Mouse (Mus musculus): ENCODE data around the gene Smim24. TPM values are rescaled to one million over a fixed set of nuclear protein-coding genes. Genes with fewer than 3 reads are reported as not detected.
A peak's percentile ranks its signal among the peaks of the same experiment; 100 is the strongest.

Gene Smim24
- polyA plus RNA-seq, 1 experiment from 2014 or later, result 1.5 TPM

- H3K4me1 ChIP-seq (ENCODE audit: control insufficient read depth, insufficient read depth, low read length), result peaks cover 40% of the 10 kb centered on the region
These were observed 22.3 kb downstream of the Smim24 start for GRCm38 (mm10) chr10:81415146-81415545.

GRCm38 (mm10) chr10:81415549-81416310, 22.9 kb downstream of the Smim24 start:
- Histone ChIP-seq H3K4me1 (ENCODE audit: control insufficient read depth, insufficient read depth, low read length) (peaks cover 40% of the 10 kb centered on the region), H3K4me2 (ENCODE audit: low read length) (no peak overlapping the region), H3K9me3 (replicated peaks; ENCODE audit: control insufficient read depth, low read length) (no peaks in the 10 kb centered on the region), H3K36me3 (ENCODE audit: control insufficient read depth, insufficient read depth, low read length) (peaks cover 15% of the 10 kb centered on the region), H3K9ac (ENCODE audit: low read length) (no peak overlapping the region), H3K27ac (ENCODE audit: low read depth, low read length) (peak overlapping the region; percentile 90; the same call in 1 of the 2 replicates), H3K27me3 (replicated peaks; ENCODE audit: control insufficient read depth, insufficient read depth, low read length) (no peaks in the 10 kb centered on the region), H3K4me3 (ENCODE audit: low read depth, low read length) (no peak overlapping the region)
- ATAC-seq, result no peak
- 66% methylated on average over 17 of the region's 17 CpGs for WGBS
- no peak for DNase-seq (ENCODE audit: low spot score)

More at GRCm38 (mm10) chr10:81415146-81415545, 22.3 kb downstream of the Smim24 start:
- Histone ChIP-seq H3K27me3 (replicated peaks; ENCODE audit: control insufficient read depth, insufficient read depth, low read length) (no peaks in the 10 kb centered on the region), H3K4me2 (ENCODE audit: low read length) (no peak overlapping the region), H3K36me3 (ENCODE audit: control insufficient read depth, insufficient read depth, low read length) (peaks cover 10% of the 10 kb centered on the region), H3K4me3 (ENCODE audit: low read depth, low read length) (no peak overlapping the region), H3K27ac (ENCODE audit: low read depth, low read length) (peak overlapping the region; percentile 21; the same call in 1 of the 2 replicates), H3K9me3 (replicated peaks; ENCODE audit: control insufficient read depth, low read length) (no peaks in the 10 kb centered on the region), H3K9ac (ENCODE audit: low read length) (no peak overlapping the region)
- ATAC-seq (no peak), DNase-seq (ENCODE audit: low spot score) (no peak)
- 76% methylated on average over 5 of the region's 5 CpGs for WGBS

DNA sequence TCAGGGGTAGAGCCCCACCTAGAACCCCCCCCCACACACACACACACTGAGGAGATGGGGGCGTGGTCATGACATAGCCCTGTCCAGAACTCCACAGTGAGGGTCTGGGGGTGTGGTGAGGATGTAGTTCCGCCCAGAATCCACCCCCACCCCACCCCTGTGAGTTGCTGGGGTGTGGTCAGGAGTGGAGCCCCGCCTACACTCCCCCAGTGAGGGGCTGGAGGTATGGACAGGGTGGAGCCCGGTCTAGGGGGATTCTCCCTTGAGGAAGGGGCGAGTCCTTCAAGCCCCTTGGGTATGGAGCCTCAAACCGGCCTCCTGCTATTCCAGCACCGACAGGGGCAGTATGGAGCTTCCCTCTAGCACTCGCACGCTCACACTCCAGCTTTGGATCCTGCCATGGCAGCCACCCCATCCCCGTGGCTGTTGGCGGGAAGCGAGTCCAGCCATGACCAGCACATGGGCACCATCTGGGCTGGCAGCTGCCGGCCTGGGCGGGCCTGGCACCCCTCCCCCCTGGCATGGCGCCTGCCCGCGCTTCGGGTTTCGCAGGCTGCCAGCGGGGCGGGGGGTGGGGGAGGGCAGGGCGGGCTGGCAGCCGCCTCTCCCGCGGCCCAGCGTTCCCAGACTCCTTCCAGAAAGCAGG, 23.9 kb downstream of the Smim24 start:
- no peaks in the 10 kb centered on the region for H3K9me3 ChIP-seq (replicated peaks; ENCODE audit: control insufficient read depth, low read length)
- peak overlapping the region; percentile 48 for H3K9ac ChIP-seq (ENCODE audit: low read length)
- peak overlapping the region; percentile 15 for H3K4me3 ChIP-seq (ENCODE audit: low read depth, low read length)
- H3K27ac ChIP-seq (ENCODE audit: low read depth, low read length), result peak overlapping the region; percentile 90
- DNase-seq (ENCODE audit: low spot score), result peak; percentile 91
- H3K36me3 ChIP-seq (ENCODE audit: control insufficient read depth, insufficient read depth, low read length), result peaks cover 15% of the 10 kb centered on the region
- ATAC-seq, result peak; percentile 86
- WGBS, result under 1% methylated on average over 18 of the region's 26 CpGs
- H3K4me2 ChIP-seq (ENCODE audit: low read length), result peak overlapping the region; percentile 45
- H3K27me3 ChIP-seq (replicated peaks; ENCODE audit: control insufficient read depth, insufficient read depth, low read length), result no peaks in the 10 kb centered on the region
- peaks cover 37% of the 10 kb centered on the region for H3K4me1 ChIP-seq (ENCODE audit: control insufficient read depth, insufficient read depth, low read length)

- H3K27ac ChIP-seq (ENCODE audit: low read depth, low read length), result peak overlapping the region; percentile 90
- ATAC-seq (no peak), DNase-seq (ENCODE audit: low spot score) (no peak)
- peak overlapping the region; percentile 48 for H3K9ac ChIP-seq (ENCODE audit: low read length)
- peaks cover 15% of the 10 kb centered on the region for H3K36me3 ChIP-seq (ENCODE audit: control insufficient read depth, insufficient read depth, low read length)
- no peaks in the 10 kb centered on the region for H3K9me3 ChIP-seq (replicated peaks; ENCODE audit: control insufficient read depth, low read length)
- H3K4me1 ChIP-seq (ENCODE audit: control insufficient read depth, insufficient read depth, low read length), result peaks cover 34% of the 10 kb centered on the region
- 45% methylated on average over 11 of the region's 12 CpGs for WGBS
- peak overlapping the region; percentile 45 for H3K4me2 ChIP-seq (ENCODE audit: low read length)
- H3K4me3 ChIP-seq (ENCODE audit: low read depth, low read length), result peak overlapping the region; percentile 15
- H3K27me3 ChIP-seq (replicated peaks; ENCODE audit: control insufficient read depth, insufficient read depth, low read length), result no peaks in the 10 kb centered on the region
These were observed 24.7 kb downstream of the Smim24 start for GRCm38 (mm10) chr10:81417227-81418215.

GRCm38 (mm10) chr10:81418216-81419070, 25.6 kb downstream of the Smim24 start:
- Histone ChIP-seq H3K27ac (ENCODE audit: low read depth, low read length) (peak overlapping the region; percentile 5; the same call in 1 of the 2 replicates), H3K4me1 (ENCODE audit: control insufficient read depth, insufficient read depth, low read length) (peaks cover 34% of the 10 kb centered on the region), H3K9ac (ENCODE audit: low read length) (no peak overlapping the region), H3K9me3 (replicated peaks; ENCODE audit: control insufficient read depth, low read length) (no peaks in the 10 kb centered on the region), H3K4me2 (ENCODE audit: low read length) (no peak overlapping the region), H3K36me3 (ENCODE audit: control insufficient read depth, insufficient read depth, low read length) (peaks cover 15% of the 10 kb centered on the region), H3K4me3 (ENCODE audit: low read depth, low read length) (no peak overlapping the region), H3K27me3 (replicated peaks; ENCODE audit: control insufficient read depth, insufficient read depth, low read length) (no peaks in the 10 kb centered on the region)
- 46% methylated on average over 11 of the region's 11 CpGs for WGBS
- peak; percentile 49 for DNase-seq (ENCODE audit: low spot score)
- no peak for ATAC-seq

DNA sequence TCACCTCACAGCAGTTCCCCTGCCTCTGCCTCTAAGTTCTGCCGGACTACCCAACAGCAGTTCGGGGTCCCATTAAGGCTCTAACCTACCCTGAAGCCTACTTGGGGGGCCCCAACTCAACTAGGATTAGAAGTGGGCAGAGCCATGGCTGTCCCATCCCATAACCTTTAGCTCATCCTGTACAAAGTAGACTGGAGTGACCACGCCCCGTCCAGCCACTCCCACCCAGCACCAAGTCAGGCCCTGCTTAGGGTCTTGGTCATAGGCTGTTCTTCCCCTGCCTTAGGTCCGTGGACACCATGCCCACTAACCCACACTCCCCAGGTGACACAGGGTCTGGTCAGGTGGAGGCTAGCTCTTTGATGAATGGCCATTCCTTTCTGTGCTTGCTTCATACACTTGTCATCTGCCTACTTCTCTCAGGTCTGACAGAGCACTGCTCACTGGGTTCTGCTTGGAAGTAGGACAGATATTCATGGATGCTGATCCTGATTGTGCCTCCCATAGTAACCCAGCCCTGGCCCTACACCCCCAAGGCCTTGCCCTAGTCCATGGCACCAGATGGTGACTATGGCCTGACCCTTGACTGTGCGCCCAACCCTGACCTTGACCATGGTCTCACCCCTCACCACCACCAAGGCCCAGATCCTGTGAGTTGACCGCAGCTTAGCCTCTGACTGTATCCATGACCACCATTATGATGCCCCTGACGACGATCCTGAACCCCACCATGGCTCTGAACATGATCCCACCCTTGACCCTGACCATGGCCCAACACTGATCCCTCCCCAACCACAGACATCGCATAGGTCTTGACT, 26.5 kb downstream of the Smim24 start:
- Histone ChIP-seq H3K27me3 (replicated peaks; ENCODE audit: control insufficient read depth, insufficient read depth, low read length) (no peaks in the 10 kb centered on the region), H3K27ac (ENCODE audit: low read depth, low read length) (no peak overlapping the region), H3K4me3 (ENCODE audit: low read depth, low read length) (no peak overlapping the region), H3K4me1 (ENCODE audit: control insufficient read depth, insufficient read depth, low read length) (peaks cover 30% of the 10 kb centered on the region), H3K9me3 (replicated peaks; ENCODE audit: control insufficient read depth, low read length) (no peaks in the 10 kb centered on the region), H3K4me2 (ENCODE audit: low read length) (no peak overlapping the region), H3K36me3 (ENCODE audit: control insufficient read depth, insufficient read depth, low read length) (peaks cover 15% of the 10 kb centered on the region), H3K9ac (ENCODE audit: low read length) (no peak overlapping the region)
- ATAC-seq (no peak), DNase-seq (ENCODE audit: low spot score) (no peak)
- 94% methylated on average over 10 of the region's 10 CpGs for WGBS

DNA sequence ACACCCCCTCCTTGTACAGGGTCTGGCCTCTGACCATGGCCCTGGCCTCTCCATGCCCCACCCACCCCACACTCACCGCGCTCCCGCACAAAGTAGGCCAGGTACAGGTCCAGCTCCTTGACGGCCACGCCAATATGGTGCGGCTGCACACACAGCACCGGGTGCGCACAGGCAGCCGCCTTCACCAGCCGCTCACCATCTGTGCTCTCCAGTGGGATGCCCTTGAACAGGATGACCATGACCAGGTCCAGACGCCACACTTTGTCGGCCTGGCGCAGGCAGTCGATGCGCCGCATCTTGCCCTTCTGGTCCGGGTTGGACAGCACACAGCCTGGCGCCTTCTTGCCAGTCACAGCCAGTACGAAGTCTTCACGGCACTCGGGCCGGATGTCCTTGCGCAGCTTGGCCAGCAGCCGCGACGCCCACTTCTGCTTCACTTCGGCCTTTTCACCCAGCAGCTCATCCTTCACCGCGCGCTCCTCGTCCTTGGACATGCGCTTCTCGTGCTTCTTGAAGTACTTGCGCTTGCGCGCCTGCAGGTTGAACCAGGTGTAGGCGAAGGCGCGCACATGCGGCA, 27.4 kb downstream of the Smim24 start:
- Histone ChIP-seq H3K9me3 (replicated peaks; ENCODE audit: control insufficient read depth, low read length) (no peaks in the 10 kb centered on the region), H3K4me3 (ENCODE audit: low read depth, low read length) (no peak overlapping the region), H3K27me3 (replicated peaks; ENCODE audit: control insufficient read depth, insufficient read depth, low read length) (no peaks in the 10 kb centered on the region), H3K36me3 (ENCODE audit: control insufficient read depth, insufficient read depth, low read length) (peaks cover 15% of the 10 kb centered on the region), H3K4me1 (ENCODE audit: control insufficient read depth, insufficient read depth, low read length) (peaks cover 32% of the 10 kb centered on the region), H3K27ac (ENCODE audit: low read depth, low read length) (no peak overlapping the region), H3K9ac (ENCODE audit: low read length) (no peak overlapping the region), H3K4me2 (ENCODE audit: low read length) (no peak overlapping the region)
- WGBS, result 90% methylated on average over 40 of the region's 40 CpGs
- ATAC-seq (no peak), DNase-seq (ENCODE audit: low spot score) (no peak)

Measured in forebrain, embryonic 14.5 days (tissue).